Mouse (Mus musculus): ENCODE measurements at regions not wholly inside any gene's neighbourhood (a gene's known extent, or its start where the extent isn't known, plus 50 kb on each side); places are given as distances from the start of the nearest gene placed in this dataset.
A peak's percentile ranks its signal among the peaks of the same experiment; 100 is the strongest.
"Not testable (repeated sequence)": the region's sequence is repeated elsewhere in the genome, so short reads cannot be mapped to it uniquely, and the experiment has no call there.

DNA sequence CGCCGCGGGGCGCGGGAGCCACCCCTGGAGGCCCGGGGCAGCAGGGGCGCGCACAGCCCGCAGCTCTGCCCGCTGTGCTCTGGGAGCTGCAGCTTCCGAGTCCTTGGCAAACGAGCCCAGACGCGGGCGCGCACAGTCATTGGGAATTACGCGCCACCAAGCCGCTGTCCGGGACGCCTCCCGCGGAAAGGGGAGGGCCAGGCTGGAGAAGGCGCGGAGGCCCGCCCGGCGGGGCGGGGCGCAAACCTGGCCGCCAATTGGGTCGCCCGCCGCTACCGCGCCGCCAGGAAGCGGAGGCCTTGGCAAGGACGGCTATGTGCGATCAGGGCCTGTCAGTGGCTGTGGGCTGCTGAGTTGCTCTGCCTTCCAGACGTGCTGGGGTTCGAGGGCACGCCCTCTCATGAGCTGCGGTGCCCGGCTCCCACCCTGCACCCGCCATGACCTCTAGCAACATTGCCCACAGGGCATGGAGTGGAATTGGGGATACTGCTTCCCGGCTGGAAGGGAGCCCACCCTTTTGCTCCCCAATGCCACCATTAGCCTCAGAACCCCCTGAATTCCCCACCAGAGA lies 739.1 kb upstream of the Ywhaq start:
- peak; percentile 3 for DNase-seq (ENCODE audit: low read depth)

DNA sequence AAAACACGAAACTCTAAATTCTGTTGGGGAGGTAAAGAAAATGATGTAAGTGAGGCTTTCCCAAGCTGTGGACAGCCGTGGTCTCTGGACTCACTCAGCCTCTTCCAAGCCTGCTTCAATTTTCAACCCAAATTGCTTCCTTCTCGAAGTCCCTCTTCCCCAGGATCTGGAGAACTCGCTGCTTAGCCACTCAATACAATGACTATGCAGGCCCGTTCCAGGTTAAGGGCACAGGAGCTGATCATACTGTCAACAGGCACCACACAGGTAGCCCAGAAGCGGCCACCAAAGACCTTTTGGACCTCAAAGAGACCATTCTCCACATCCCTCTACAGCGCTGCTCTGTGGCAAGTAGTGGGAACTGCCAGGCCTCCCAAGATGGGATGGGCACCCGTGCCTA lies 737.9 kb upstream of the Ywhaq start:
- DNase-seq (ENCODE audit: low read depth), result not testable (repeated sequence)

Data from c-Kit-positive CD71-negative TER-119-negative erythroid progenitor cells, embryonic 14.5 days (primary cell).